Mouse (Mus musculus) liver, embryonic 14.5 days (tissue): ENCODE measurements around the gene Msantd1. TPM values are rescaled to one million over a fixed set of nuclear protein-coding genes. Genes with fewer than 3 reads are reported as not detected.
A peak's percentile ranks its signal among the peaks of the same experiment; 100 is the strongest.

Source experiments
- ATAC-seq: fragments of 200-750 bp; cut with Nextera tagmentation; 2 replicates; pipeline ENCODE4 v1.8.0; 2017; ENCODE audit warnings: moderate number of reproducible peaks, mild to moderate bottlenecking, moderate library complexity; ENCODE audit not compliant: insufficient read depth
- DNase-seq, 3 experiments: peaks; one replicate each; pipeline ENCODE4 v3.0.0-alpha.2; 2012 to 2013; ENCODE audit warnings: low read depth in 3 of 3, low spot score in 3 of 3
- H3K27ac ChIP-seq: fragments of 300-500 bp; sonication (generic); 2 replicates; pipeline ENCODE4 v1.5.1; 2014; ENCODE audit warnings: moderate library complexity, mild to moderate bottlenecking, control low read depth, inconsistent platforms
- H3K27me3 ChIP-seq: fragments of 300-500 bp; sonication (generic); 2 replicates; pipeline ENCODE4 v1.6.1; 2014; ENCODE audit warnings: mild to moderate bottlenecking, low read length, moderate library complexity; ENCODE audit not compliant: control insufficient read depth, insufficient read depth
- H3K36me3 ChIP-seq: fragments of 300-500 bp; sonication (generic); replicated peaks from 2 replicates; pipeline ENCODE4 v1.6.1; 2014; ENCODE audit warnings: low read depth; ENCODE audit not compliant: control insufficient read depth, insufficient read depth
- H3K4me1 ChIP-seq, 2 experiments: fragments of 200-500 bp in 1 of 2; fragments of 300-500 bp in 1 of 2; sonication (generic) in 1 of 2; replicated peaks; 2 replicates each; pipeline ENCODE4 v1.6.1; 2012 to 2014; ENCODE audit warnings: antibody characterized with exemption in 1 of 2, inconsistent platforms in 1 of 2, low read length in 1 of 2; ENCODE audit not compliant: control insufficient read depth in 2 of 2, insufficient read depth in 2 of 2
- H3K4me2 ChIP-seq: fragments of 300-500 bp; sonication (generic); 2 replicates; pipeline ENCODE4 v1.6.1; 2014; ENCODE audit warnings: low read depth, mild to moderate bottlenecking, control low read depth, moderate library complexity
- H3K4me3 ChIP-seq, 2 experiments: fragments of 200-500 bp in 1 of 2; fragments of 300-500 bp in 1 of 2; sonication (generic) in 1 of 2; 2 replicates each; pipeline ENCODE4 v1.5.1; 2012 to 2014; ENCODE audit warnings: low read depth in 2 of 2, low read length in 2 of 2, mild to moderate bottlenecking in 2 of 2, control low read depth in 1 of 2, inconsistent platforms in 1 of 2, moderate library complexity in 1 of 2; ENCODE audit not compliant: insufficient read depth in 1 of 2
- H3K9ac ChIP-seq: fragments of 300-500 bp; sonication (generic); replicated peaks from 2 replicates; pipeline ENCODE4 v1.6.1; 2014; ENCODE audit warnings: mild to moderate bottlenecking, control low read depth, moderate library complexity
- H3K9me3 ChIP-seq: fragments of 300-500 bp; sonication (generic); 2 replicates; pipeline ENCODE4 v1.6.1; 2016; ENCODE audit warnings: low read length, mixed read lengths; ENCODE audit not compliant: control insufficient read depth
- CTCF ChIP-seq: IDR thresholded peaks from 2 replicates; pipeline ENCODE4 v1.5.1; 2016; ENCODE audit warnings: antibody characterized with exemption, low read depth, control low read depth
- EP300 ChIP-seq: IDR thresholded peaks from 2 replicates; pipeline ENCODE4 v1.6.1; 2016; ENCODE audit warnings: antibody characterized with exemption, low read depth
- WGBS: fragments of 180-500 bp; shearing (Covaris S2); extraction: QIAGEN DNeasy Blood & Tissue Kit; methylation state at CpG from one replicate; pipeline ENCODE4 v1.1.7; 2014; ENCODE audit not compliant: insufficient replicate concordance; 5-methylcytosine and 5-hydroxymethylcytosine counted together
- polyA plus RNA-seq, 2 experiments: library from polyadenylated mRNA; depleted of rRNA in 1 of 2; stranded (reverse) in 1 of 2; unstranded in 1 of 2; fragments of >200 nt; fragmentation: Nextera tagmentation in 1 of 2; extraction: Ambion mirVana in 1 of 2; gene quantifications; 2 replicates each; pipeline versions ENCODE4 v1.2.1 to v1.2.3; 2012 to 2014

The Msantd1 gene
- polyA plus RNA-seq, 2 experiments = 0.17 to 1.2 TPM

DNA sequence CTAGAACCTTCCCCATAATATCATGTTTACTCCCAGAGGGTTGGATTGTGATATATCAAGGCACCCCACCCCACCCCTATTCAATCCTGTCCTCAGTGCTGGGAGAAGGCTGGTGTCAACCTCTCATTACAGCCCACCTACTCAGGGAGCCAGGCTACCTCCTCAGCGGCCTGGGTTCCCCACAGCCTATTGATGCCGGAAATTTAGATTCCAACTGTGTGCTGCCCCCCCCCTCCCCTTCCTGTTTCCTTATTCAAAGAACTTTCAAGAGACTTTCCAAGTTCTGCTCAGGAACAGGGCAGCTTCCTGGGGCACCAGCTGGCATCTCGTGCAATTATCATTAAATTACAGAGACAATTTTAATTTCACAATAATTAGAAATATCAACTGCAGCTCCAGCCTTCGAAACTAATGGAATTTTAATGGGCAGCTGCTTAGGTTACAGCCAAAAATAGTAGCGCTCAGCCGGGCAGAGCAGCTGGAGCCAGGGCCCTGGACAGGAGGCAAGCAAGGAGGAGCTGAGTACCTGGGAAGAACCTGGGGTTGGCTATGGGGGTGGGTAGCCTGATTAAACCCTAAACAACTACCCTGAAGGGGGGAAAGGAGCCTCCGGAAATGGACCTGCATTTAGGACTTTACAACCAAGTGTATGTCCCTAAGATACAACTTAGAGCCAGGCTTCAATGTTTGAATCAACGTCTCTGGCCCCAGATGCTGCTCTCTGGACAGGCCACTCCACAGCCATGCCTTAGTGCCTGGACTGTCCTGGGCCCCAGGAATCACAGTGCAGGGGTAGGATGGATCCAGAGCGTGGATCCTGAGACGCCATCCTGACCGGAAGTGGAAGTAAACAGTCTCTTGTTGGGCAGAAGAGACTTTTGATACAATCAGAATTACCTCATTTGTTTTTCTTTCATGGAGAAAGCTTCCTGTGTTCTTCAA lies 24.0 kb downstream of the Msantd1 start:
- Histone ChIP-seq H3K4me2 (no peak overlapping the region), H3K4me1 (peaks cover 35 to 44% of the 10 kb centered on the region in 2 experiments), H3K9me3 (no peaks in the 10 kb centered on the region), H3K9ac (peak overlapping the region; percentile 20; the same call in 1 of the 2 replicates), H3K36me3 (no peaks in the 10 kb centered on the region), H3K27me3 (no peaks in the 10 kb centered on the region), H3K27ac (peak overlapping the region; percentile 65), H3K4me3 (no peak overlapping the region)
- no peak for DNase-seq
- ATAC-seq = no peak
- WGBS = 56% methylated on average over 11 of the region's 11 CpGs
- TF ChIP-seq EP300 = no peak
- no peak for TF ChIP-seq CTCF

DNA sequence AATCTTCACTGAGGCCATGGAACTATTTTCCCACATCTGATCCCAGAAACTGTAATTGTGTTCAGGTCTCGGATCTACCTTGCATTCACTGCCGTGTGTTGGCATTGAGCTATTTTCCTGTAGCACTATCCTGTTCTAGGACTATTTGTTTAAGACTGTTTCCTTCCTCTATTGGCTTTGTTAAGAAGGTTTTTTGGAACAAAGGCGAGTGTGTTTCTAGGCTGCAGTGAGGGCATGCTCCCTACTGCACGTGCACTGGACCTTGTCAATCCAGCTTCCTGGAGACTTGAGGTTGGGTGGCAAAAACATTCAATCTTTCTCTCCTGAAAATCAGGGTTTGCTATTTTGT lies 24.6 kb downstream of the Msantd1 start:
- Histone ChIP-seq H3K9ac (no peak overlapping the region), H3K4me3 (no peak overlapping the region), H3K36me3 (no peaks in the 10 kb centered on the region), H3K9me3 (no peaks in the 10 kb centered on the region), H3K4me1 (peaks cover 35 to 44% of the 10 kb centered on the region in 2 experiments), H3K27me3 (no peaks in the 10 kb centered on the region), H3K27ac (no peak overlapping the region; the same call in 1 of the 2 replicates), H3K4me2 (no peak overlapping the region)
- 56% methylated on average over 4 of the region's 4 CpGs for WGBS
- DNase-seq = no peak
- no peak for TF ChIP-seq CTCF
- TF ChIP-seq EP300 = no peak
- ATAC-seq = no peak

DNA sequence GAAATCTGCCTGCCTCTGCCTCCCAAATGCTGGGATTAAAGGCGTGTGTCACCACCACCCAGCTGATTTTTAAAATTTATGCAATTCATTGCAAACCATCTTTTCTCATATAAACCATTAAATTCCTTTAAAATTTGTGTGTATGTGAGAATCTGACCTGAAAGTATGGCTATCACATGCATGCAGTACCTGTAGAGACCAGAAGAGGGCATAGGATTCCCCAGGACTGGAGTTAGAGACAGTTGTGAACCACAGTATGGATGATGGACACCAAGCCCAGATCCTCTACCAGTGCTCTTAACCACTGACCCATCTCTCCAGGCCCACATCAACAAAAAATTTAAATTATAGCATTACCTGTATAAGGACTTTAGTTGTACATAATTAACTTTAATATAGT lies 25.6 kb downstream of the Msantd1 start:
- no peak overlapping the region for H3K27ac ChIP-seq
- WGBS = 81% methylated on average over 1 of the region's 1 CpGs
- H3K9me3 ChIP-seq = no peaks in the 10 kb centered on the region
- ATAC-seq = no peak
- H3K4me1 ChIP-seq = peaks cover 35 to 55% of the 10 kb centered on the region in 2 experiments
- H3K4me2 ChIP-seq = no peak overlapping the region
- H3K4me3 ChIP-seq = no peak overlapping the region
- H3K9ac ChIP-seq = no peak overlapping the region
- H3K27me3 ChIP-seq = no peaks in the 10 kb centered on the region
- no peak for DNase-seq
- no peaks in the 10 kb centered on the region for H3K36me3 ChIP-seq
- TF ChIP-seq EP300 = no peak
- TF ChIP-seq CTCF = peak; percentile 75

DNA sequence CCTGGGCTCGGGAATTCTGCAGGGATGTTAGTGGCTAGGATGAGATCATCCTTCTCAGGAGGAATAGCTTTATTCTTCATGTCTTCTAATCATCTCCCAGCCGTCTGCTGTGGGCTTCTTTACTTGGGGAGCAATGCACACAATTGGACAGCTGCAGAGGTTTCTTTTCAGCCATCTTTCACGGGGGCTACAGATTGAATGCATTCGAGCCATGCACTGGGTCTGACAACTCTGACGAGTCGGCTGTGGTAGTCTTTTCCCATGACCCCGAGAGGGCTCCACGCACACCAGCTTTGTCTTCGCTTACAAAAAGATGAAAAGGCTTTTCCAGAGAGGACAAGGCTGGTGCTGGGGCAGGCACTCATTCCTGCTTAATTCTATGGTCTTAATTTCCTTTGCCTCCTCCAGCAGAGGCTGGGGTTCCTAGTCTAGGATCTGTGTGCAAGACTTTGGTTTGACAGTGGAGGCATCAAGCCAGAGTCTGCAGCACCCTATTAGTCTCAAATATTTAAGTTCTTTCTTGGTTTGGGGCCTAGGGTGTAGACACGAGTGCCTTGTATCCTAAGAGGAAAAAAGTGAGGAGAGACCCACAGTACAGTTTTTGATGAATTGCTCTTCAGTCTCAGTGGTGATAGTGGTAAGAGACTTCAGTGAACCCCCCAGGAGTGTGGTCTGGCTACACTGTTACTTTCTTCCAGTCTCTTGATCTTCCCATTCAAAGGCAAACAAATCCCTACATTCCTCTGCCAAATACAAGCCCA lies 34.1 kb downstream of the Msantd1 start:
- Histone ChIP-seq H3K27ac (no peak overlapping the region), H3K27me3 (no peaks in the 10 kb centered on the region), H3K4me2 (no peak overlapping the region), H3K4me3 (no peak overlapping the region), H3K9ac (no peak overlapping the region), H3K9me3 (no peaks in the 10 kb centered on the region), H3K36me3 (no peaks in the 10 kb centered on the region), H3K4me1 (peaks cover 10 to 26% of the 10 kb centered on the region in 2 experiments)
- ATAC-seq (no peak), DNase-seq (no peak)
- 65% methylated on average over 10 of the region's 10 CpGs for WGBS
- no peak for TF ChIP-seq CTCF
- no peak for TF ChIP-seq EP300

DNA sequence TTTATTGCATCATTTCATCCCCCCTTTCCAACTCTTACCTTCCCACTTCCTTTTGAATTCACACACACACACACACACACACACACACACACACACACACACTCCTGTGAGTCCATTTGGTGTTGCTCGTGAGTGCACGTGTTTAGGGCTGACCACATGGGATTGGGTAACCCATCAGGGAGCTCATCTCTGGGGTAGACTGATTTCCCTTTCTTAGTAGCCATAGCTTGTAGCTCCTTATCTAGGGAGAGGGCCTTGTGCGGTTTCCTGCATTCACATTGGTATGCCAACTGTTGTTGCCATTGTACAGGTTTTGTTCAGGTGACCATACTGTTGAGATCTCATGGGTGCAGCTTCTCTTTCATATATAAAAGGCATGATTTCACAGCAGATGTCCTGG lies 35.6 kb downstream of the Msantd1 start:
- Histone ChIP-seq H3K4me1 (peaks cover 13 to 18% of the 10 kb centered on the region in 2 experiments), H3K4me3 (no peak overlapping the region), H3K27ac (peak overlapping the region; percentile 10), H3K9ac (no peak overlapping the region), H3K9me3 (no peaks in the 10 kb centered on the region), H3K36me3 (no peaks in the 10 kb centered on the region), H3K4me2 (no peak overlapping the region), H3K27me3 (no peaks in the 10 kb centered on the region)
- ATAC-seq (peak; percentile 57; the same call in 1 of the 2 replicates), DNase-seq (no peak)
- TF ChIP-seq CTCF (no peak), EP300 (peak; percentile 33)
- whole genome bisulfite sequencing = 11% methylated on average over 3 of the region's 3 CpGs
